Mouse (Mus musculus): ENCODE measurements around the gene Pfdn6.

Pfdn6 gene

DNA sequence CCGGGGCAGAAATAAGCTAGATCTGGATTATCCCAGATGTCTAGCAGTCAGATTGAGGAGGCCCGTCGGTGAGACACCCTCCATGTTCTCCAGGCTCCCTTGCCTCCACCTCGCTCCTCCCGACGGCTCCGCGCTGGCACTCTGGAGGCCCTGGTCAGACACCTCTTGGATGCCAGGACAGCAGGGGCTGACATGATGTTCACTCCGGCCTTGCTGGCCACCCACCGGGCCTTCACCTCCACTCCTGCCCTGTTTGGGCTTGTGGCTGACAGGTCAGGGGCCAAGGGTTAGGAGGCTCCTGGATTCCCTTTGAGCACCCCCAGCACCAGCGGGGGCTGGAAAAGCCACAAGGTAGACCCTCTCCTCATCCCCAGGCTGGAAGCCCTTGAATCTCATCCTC lies 8.2 kb downstream of the Pfdn6 start:
- DNase-seq (ENCODE audit: low read depth) = no peak

DNA sequence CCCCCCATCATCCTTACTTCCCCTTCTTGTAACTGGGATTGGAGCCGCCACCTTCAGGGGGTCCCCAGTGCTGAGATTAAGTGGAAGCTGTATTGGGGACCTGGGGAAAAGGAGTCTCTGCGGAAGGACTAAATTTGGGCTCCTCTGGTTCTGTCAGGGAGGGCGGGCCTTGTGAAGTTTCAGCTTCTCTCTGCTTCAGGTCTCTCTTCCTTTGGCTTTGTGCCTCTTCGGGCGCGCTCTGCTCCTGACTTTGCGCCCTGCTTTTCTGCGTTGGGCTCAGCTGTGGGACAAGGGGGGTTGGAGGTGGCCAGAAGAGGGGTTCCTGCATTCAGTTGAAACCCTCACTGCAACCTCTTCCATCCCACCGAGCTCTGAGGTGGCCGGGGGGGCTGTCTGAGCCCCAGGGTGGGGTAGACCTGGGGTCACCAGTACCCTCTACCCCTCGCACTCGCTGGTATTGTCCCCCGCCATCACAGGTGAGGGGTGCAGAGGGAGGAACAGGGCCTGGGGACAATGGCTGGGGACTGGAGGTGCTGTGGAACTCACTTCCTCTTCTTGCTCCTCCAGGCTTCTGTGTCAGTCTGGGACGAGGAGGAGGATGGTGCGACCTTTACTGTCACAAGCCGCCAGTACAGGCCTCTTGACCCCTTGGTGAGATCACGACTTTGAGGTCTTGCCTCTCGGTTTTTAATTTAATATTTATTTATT lies 8.8 kb downstream of the Pfdn6 start:
- no peak for DNase-seq (ENCODE audit: low read depth)

DNA sequence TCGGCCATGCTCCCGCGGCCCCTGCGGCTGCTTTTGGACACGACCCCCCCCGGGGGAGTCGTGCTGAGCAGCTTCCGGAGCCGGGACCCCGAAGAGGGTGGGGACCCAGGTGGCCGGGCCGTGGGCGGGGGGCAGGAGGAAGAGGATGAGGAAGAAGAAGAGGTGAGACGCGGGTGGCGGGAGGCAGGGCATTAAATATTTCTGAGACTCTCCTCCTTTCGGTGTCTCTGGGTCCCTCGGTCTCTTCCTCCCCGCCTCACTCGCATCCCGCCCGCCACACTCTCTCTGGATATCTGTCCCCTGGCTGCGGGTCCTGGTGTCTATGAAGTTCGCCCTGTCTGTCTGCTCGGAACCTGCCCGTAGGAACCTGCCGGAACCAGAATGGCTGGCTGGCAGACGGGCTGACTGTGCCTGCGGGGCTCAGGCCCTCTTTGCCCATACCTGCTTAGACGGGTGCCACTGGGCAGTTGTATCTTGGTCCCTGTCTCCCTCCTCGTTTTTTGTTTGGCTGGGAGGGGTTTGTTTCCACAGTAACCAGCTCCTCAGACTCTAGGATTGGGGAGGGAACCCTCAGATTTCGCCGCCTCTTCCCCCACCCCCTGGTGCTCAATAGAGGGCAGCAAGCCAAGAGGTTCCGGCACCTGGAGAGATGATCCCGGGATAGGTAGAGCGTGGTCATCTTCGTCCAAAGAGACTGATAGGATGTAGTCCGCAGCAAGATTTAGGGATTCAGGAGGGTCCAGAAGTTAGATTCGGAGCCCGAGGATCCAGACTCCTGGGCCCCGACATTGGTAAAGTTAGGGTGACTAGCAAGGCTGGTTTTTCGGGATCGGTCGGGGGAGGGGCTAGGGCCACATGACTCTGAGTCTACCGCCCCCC lies 9.6 kb downstream of the Pfdn6 start:
- DNase-seq (ENCODE audit: low read depth) = peak; percentile 65

DNA sequence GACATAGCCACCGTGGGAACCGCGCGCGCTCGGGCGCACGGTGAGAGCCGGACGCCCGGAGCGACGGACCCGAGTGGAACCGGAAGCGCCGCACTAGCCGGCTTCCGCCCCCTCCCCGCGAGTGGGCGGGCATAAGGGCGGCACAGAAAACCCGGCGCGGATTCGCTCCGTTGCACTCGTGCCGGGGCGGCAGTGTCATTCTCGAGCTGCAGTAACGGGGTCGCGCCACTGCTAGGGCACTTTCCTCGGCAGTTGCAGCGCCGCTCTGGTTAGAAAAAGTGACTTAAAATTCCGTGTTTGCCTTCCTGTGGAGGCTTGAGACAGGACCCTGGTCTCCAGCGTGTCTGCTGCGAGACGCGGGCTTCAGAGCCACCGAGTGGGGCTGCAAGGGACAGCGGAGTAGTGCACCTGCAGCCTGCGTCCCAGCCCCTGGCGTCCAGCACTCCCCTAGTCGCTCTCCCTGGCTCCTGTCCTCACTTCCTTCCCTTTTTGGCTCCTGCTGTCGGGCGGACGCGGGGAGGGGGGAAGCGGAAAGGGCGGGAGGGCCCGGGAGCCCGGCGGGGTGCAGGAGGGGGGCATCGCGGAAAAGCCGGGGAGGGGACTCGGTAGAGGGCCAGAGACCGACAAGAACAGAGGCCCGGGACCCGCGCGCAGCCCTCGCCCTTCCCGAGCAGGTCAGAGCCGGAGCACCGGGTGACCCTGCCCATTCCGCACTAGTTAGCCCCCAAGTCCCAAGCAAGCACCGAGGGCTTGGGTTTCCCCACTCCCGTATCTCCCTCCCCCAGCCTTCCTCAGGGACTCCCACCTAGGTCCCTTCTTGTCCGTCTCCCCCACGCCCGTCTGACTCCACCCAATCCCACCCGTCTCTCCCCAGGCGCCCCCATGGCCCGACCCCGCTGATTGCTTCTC lies 10.5 kb downstream of the Pfdn6 start, which contains the start of gene Rgl2:
TSS of gene Rgl2 (plus strand) at position 173 of the 909 bp plus-strand sequence.
- peak; percentile 89 for DNase-seq (ENCODE audit: low read depth)

DNA sequence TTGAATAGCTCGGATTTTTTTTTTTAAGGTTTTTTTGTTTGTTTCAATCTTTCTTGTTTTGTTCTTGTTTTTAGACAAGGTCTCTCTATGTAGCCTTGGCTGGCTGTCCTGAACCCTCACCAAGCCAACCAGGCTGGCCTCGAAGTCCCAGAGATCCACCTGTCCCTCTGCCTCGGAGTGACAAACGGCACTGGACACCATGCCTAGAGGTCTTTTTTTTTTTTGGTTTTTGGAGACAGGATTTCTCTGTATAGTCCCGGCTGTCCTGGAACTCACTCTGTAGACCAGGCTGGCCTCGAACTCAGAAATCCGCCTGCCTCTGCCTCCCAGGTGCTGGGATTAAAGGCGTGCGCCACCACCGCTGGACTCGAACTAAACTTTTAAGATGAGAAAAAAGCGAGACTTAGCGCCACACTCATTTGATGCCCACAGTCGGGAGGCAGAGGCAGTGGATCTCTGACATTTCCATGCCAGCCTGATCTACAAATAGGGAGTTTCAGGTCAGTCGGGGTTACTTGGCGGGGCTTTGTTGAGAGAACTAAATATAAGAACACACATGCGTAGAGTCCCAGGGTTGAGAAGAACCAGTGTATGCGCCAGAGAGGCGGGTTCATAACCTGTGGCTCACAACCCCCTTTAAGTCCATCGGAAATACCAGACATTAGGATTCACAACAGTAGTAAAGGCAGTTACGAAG lies 11.7 kb downstream of the Pfdn6 start:
- no peak for DNase-seq (ENCODE audit: low read depth)

DNA sequence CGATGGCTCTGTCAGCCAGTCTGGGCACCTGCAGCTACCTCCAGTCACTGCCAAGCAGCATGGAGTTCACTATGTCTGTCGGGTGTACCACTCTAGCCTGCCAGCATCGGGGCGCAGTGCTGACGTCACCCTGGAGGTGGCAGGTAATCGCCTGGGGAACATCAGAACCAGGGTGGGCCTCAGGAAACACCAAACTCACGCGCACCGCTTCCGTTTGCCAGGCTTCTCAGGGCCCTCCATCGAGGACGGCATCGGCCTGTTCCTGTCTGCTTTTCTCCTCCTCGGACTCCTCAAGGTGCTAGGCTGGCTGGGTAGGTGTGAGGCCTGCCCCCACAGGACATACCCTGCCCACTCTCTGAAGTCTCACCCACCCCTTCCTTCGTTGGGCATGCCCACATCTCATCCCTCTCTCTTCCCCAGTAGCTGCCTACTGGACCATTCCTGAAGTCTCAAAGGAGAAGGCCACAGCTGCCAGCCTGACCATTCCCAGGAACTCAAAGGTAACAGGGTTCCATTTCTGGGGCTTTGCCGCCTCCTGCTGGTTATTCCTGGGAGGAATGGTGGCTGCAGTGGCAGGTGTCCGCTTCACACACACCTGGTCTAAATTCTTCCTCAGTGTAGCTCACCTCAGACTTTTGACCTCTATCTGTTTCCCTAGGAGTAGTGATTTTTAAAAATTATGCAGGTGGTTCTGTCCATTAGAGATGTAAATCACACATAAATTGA lies 13.8 kb downstream of the Pfdn6 start:
- DNase-seq (ENCODE audit: low read depth) = no peak

DNA sequence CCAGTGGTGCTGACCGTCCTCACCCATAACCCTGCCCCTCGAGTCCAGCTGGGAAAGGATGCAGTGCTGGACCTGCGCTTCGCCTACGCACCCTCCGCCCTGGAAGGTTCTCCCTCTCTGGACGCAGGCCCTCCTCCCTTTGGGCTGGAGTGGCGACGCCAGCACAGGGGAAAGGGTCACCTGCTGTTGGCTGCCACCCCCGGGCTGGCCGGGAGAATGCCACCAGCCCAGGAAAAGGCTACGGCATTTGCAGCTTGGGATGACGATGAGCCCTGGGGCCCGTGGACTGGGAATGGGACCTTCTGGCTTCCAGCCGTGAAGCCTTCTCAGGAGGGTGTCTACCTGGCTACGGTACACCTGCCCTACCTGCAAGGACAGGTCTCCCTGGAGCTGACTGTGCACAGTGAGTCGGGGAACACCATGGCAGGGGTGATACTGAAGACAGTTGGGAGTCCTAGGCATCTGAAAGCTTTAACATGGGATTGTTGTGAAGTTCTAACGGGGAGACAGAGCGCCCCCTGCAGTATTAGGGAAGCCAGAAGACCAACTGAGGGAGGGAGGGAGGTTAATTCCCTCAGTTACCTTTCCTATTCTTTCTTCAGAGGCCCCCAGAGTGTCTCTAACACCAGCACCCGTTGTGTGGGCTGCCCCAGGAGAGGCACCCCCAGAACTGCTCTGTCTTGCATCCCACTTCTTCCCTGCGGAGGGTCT lies 14.6 kb downstream of the Pfdn6 start:
- no peak for DNase-seq (ENCODE audit: low read depth)

DNA sequence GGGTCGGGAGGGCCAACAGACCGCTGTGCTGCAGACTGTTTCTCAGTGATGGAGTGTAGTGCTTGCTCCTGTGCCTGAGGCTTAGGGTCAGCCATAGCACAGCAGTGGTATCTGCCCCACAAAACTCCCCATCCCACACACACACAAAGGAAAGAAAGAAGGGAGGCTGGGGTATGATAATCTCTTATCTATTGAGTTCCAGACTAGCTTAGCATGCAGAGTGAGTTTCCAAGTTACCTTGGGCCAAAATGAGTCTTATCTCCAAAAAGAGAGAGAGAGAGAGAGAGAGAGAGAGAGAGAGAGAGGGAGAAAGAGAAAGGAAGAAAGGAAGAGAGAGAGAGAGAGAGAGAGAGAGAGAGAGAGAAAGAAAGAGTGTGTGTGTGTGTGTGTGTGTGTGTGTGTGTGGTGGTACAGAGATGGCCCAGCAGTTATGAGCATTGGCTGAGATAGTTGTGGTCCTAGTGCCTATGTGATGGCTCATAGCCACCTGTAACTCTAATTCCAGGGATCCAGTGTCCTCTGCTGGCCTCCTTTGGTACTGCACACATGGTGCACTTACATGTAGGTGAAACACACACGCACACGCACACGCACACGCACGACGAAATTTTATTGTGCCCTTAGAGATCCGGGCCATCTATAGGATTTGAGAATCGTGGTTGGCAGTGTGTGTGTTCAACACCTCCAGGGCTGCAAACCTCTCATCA lies 15.4 kb downstream of the Pfdn6 start:
- DNase-seq (ENCODE audit: low read depth) = peak; percentile 74

DNA sequence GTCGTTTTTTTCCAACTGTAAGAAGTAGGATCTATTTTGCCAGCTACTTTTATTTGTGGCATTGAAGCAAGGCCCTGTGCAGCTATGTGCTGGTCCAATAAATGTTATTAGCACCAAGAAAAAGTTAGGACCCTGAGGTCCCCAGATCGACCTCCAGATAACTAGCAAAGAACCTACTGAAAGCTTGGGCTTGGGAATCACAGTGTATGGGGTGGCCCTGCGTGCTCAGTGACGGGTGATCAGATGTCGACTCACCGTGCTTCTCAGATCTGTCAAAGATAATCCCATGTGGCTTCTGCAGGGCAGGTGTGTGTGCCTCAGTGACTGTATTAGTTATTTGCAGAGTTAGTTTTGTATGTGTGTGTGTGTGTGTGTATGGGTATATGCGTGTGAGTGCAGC lies 18.8 kb downstream of the Pfdn6 start:
- DNase-seq (ENCODE audit: low read depth) = no peak

DNA sequence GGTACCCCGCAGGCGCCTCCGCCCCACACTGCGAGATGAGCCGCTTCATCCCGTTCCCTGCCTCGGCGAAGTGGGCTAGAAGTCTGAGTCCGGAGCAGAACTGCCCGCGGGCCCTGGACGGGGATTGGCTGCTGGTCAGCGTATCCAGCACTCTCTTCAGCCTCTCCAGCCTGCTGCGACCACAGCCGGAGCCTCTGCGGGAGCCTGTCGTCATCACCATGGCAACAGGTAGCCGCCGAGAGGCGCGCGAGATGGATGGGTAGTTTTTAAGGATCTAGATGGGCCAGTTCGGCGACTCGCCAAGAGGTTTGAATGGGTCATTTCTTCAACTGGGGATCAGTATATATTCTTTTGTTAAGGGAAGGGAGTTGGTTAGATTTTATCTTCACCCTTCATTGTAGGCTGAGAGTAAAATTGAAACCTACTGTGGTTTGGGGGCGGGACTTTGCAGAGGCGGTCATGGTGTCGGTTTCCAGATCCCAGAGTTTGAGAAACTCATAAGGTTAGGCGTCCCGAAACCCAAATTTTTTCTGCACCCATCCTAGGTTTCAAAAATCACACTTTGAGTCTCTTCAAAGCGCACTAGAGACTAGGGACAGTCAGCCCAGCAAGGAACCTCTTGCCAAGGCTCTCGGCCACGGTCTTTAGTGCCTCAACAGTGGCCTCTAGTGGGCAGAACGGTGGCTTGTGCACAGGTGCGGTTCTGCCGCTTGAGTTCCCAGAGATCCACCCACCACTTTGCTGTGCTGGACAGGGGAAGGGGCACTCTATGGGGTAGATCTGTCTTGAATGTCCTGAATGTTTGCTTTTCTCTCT lies 19.7 kb downstream of the Pfdn6 start:
- DNase-seq (ENCODE audit: low read depth) = peak; percentile 92

DNA sequence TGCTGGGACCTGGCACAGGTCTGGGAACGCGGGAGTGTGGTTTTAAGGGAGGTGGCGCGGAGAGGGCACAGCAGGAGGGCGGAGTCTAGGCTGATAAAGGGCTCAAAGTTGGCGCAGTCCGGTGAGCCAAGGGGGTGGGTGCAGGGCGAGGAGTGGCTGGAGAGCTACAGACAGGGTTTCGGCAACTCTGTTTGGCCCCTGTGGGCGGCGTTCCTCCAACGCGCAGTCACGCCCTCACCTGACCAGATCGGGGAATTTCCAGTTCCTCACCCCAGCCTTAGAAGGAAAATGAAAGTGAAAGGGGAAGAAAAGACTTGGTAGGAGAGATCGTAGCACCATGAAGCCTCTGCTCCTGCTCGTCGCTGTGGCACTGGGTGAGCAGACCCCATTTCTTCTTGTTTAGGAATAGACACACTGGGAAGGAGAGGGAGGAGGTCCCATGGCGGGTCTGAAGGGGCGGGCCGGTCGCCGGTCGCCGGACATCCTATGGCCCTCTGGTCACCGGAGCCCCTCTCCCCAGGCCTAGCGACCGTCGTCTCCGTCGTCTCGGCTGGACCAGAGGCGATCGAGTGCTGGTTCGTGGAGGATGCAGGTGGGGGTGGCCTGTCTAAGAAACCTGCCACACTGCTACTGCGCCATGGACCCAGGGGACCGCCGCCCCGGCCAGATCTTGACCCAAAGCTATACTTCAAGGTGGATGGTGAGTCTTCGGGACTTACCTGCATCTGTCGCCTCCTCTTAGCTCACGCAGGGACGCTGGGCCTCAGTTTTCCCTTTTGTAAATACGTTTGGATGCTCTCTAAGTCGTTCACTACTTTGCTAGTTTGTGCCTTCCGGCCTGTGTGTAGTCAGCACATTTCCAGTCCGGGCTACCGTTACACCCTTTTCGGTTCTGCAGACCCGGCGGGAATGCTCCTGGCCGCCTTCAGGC lies 20.5 kb downstream of the Pfdn6 start:
- DNase-seq (ENCODE audit: low read depth) = peak; percentile 96

DNA sequence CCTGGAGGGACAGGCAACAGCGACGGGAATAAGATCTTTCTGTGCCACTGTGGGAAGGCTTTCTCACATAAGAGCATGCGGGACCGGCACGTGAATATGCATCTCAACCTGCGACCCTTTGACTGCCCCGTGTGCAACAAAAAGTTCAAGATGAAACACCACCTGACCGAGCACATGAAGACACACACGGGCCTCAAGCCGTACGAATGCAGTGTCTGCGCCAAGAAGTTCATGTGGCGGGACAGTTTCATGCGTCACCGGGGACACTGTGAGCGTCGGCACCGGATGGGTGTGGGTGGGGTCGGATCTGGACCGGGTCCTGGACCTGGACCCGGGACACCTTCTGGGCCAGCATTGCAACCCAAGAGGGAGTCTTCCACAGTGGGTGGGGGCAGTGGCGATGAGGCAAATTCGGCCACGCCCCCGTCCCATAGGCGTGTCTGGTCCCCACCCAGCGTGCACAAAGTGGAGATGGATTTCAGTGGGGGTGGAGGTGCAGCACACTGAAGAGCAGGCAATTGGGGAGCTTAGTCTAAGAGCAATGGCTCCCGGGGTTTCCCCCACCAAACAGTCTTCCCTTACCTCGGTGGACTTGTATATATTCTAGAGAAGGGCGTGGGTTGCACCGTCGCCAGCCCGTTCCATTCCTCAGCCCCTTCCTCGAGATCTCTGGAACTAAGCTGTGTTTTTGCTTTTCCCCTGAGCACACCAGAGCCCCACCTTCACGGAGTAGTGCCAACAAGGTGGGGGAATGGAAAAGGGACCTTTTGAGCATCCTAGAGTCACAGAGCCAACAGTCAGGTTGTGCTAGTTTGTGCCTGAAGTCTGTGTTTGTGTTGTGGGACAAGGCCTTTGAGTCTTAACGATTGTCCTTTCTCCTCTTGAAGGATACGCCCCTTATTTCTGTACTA lies 21.6 kb downstream of the Pfdn6 start:
- DNase-seq (ENCODE audit: low read depth) = no peak

DNA sequence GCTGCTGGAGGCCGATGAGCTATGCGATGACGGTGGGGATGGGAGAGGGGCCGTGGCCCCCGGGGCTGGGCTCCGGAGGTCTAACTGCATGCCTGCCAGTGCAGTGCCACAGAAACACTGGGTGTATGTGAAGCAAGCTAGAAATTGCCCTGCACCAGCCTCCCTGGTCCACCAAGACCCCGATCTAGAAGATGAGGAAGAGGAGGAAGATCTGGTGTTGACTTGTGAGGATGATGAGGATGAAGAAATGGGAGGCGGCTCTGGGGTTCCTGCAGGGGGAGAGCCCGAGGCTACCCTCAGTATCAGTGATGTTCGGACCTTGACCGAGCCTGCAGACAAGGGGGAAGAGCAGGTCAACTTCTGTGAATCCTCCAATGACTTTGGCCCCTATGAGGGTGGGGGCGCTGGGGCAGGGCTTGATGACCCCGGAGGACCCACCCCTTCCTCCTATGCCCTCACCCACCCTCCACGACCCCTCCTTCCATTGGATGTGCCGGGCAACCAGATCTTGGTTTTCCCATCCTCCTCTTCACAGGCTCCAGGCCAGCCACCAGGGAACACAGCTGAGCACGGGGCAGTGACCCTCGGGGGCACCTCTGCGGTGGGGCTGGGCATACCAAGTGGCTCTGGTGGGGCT lies 22.4 kb downstream of the Pfdn6 start:
- no peak for DNase-seq (ENCODE audit: low read depth)

DNA sequence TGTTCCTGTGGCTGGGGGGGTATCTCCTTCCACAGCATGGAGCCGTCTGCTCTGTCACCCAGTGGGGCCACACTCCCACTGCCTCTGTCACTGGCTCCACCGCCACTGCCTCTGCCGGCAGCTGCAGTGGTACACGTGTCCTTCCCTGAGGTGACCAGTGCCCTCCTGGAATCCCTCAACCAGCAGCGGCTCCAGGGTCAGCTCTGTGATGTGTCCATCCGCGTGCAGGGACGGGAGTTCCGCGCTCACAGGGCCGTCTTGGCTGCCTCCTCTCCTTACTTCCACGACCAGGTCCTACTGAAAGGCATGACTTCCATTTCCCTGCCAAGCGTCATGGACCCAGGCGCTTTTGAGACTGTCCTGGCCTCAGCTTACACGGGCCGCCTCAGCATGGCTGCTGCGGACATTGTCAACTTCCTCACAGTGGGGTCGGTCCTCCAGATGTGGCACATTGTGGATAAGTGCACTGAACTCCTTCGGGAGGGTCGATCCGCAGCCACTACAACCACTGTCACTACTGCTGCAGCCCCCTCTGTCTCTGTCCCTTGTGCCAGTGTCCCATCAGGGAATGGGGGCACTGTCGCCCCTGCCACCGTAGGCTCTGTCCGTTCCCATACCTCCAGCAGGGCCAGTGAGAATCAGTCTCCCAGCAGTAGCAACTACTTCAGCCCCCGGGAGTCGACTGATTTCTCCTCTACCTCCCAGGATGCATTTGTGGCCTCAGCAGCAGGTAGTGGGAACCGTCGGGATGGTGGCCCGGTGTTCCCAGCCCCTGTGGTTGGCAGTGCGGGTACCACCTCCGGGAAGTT lies 23.1 kb downstream of the Pfdn6 start:
- DNase-seq (ENCODE audit: low read depth) = no peak

DNA sequence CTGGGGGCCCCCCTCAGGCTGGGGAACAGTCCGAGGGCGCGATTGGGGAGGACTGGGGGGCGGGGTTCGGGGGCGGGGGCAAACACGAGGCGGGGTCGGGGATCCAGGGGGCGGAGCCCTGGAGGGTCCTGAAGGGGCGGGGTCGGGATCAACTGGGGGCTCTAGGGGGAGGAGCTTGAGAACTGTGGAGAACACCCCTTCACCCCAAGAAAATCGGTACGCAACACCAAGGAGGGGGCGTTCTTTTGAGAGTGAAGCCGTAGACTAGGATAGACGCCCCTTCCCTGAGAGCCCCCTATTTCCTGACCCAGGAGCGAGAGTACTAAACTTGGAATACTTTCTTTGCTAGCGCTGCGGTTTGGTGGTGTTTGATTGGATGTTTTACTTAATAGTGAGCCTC lies 23.8 kb downstream of the Pfdn6 start:
- no peak for DNase-seq (ENCODE audit: low read depth)

All from 416B (cell line).